Mouse (Mus musculus) testis, postnatal 10 days (tissue): ENCODE measurements around the gene Emx1.
"Not testable (repeated sequence)": the region's sequence is repeated elsewhere in the genome, so short reads cannot be mapped to it uniquely, and the experiment has no call there.

ENCODE experiments used
- DNase-seq: peaks from one replicate; pipeline ENCODE4 v3.0.0; 2021; ENCODE audit warnings: low spot score

The Emx1 gene

DNA sequence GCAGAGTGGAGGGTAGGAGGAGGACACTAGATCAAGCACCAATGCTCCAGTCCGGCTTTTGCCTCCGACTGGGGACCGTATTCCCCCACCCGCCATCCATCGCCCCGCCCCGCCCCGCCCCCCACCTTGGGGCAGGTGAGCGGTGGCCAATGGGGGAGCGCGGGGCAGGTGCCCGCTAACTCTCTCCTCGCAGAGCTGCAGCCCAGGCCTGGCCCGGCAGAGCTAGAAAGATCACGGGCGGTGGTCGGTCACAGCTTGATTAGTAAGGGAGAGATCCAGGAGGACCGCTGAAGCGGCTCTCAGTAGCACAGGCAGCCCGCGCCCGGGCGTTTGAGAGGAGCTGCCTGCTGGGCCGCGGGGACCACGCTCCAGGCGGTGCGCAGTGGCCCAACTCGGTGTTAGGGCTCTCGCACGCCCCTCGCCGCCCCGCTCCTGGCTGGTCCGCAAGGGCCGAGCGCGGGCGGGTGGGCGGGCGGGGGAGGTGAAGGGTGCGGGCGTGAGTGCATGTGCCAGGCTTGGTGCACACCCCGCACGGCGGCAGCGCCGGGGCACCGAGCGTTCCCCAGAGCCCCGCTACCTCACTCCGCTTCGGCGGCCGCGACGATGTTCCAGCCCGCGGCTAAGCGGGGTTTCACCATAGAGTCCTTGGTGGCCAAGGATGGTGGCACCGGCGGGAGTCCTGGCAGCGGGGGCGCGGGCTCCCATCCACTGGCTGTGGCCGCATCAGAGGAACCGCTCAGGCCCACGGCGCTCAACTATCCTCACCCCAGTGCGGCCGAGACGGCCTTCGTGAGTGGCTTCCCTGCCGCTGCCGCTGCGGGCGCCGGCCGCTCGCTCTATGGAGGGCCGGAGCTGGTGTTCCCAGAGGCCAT is at the start of gene Emx1:
Emx1 (plus strand) TSS at position 99 of the 872 bp plus-strand sequence.
- no peak for DNase-seq

- no peak for DNase-seq
Observed at GRCm38 (mm10) chr6:85139534-85139933, 47.7 kb upstream of the Emx1 start.

- DNase-seq = peak; percentile 61
Observed at GRCm38 (mm10) chr6:85141013-85141412, 46.2 kb upstream of the Emx1 start.

GRCm38 (mm10) chr6:85144466-85144865 is 42.8 kb upstream of the Emx1 start:
- no peak for DNase-seq

DNA sequence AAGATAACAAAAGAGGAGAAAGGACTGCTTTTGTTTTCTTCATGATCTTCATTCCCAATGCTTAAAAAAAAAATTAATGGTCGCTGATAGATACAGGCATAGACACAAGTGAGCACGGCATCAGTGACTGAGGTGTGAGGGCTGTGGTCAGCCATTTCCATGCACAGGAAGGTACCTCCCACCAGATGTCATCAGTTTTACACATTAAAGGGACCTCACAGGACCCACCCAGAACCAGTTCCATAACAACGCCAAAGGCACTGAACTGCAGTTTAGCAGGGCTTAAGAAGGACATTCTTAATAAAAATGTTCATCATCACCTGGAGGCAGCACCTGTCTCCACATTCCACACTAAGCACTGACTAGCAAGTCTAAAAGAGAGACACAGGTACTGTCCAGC is 39.6 kb upstream of the Emx1 start:
- DNase-seq = no peak

DNA sequence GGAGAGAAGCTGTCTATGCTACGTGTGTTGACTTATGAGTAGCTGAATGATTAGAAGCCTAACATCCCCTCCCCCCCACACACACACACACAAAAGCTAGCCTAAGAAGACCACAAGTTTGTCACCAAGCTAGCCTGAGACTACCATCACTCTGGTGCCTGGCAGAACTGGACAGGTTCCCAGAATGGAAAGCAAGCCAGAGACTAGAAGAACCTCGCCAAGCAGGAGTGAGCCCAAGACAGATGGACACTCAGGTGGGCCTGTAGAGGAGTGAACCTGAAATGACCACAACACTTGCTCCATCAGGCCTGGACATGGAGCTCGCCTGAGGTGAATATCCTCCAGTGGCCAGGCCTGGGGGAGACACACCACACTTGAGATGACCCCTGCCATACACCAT is 36.9 kb upstream of the Emx1 start:
- DNase-seq = no peak

GRCm38 (mm10) chr6:85153970-85154540 is 33.2 kb upstream of the Emx1 start:
- DNase-seq = peak; percentile 80

- DNase-seq = peak; percentile 72
Observed at GRCm38 (mm10) chr6:85154861-85155528, 32.2 kb upstream of the Emx1 start.

- not testable (repeated sequence) for DNase-seq
Observed at GRCm38 (mm10) chr6:85156551-85156950, 30.7 kb upstream of the Emx1 start.

DNA sequence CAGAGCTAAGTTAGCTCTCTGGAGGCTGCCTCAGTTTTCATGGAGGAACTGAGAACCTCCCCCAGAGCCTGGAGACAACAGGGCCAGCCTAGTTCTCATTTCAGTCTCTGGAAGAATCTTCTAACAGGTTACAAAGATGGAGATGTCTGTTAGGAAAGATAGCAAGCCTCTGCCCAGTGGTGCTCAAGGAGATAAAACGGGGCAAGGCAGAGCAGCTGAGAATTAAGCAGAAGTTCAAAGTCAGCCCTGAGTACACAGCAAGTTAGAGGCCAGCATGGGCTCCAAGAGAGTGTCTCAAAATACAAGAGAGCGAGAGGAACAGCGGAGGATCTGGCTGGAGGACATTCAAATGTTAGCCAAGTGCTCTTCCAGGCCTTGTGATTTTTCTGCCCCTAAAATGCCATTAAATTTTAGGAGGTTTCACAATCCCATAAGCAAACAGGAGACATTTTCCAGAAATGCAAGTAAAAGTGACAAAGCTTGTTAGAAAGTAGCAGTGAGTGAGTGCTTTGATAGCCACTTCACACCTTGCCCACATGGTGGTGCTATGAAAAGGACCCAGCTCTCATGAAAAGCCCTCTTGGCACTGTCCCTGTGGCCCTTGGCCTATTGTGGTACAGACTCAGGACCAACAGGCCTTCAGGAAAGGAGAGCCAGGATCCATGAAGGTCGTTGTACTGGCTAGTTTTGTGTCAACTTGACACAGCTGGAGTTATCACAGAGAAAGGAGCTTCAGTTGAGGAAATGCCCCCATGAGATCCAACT is 29.0 kb upstream of the Emx1 start:
- not testable (repeated sequence) for DNase-seq

GRCm38 (mm10) chr6:85159092-85159760 is 28.0 kb upstream of the Emx1 start:
- peak; percentile 70 for DNase-seq

DNA sequence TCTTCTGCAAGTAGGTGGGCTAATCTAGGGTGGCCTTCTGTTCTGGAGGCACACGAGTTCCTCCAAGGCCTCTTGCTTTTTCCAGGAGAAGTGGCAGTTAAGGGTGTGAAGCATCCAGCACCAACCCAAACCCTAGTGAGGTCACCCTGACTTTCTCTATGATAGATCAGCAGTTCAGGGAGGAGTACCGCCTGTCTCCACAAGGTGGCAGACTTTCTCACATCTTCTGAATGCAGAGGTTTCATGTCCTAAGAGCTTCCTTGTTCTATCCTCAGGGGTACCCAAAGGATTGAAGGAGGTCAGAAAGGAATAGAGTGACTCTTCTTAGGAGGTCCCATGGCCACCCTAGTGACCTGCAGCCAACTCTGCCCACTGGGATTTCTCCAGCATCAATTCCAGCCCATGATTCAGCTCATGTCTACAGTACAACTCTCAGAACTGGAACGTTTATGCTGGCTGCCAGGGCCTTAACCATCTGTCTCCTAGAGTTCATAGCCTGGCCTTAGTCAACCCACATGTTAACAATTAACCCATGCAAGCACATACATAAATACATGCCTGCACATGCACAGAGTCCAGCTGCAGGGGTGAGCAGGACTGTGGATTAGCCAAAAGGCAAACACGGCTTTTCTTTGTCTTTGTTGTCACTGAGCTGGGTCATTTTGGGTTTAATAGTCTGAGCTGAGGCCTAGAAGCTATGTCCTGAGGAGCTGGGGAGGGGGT is 26.9 kb upstream of the Emx1 start:
- DNase-seq = peak; percentile 90

DNA sequence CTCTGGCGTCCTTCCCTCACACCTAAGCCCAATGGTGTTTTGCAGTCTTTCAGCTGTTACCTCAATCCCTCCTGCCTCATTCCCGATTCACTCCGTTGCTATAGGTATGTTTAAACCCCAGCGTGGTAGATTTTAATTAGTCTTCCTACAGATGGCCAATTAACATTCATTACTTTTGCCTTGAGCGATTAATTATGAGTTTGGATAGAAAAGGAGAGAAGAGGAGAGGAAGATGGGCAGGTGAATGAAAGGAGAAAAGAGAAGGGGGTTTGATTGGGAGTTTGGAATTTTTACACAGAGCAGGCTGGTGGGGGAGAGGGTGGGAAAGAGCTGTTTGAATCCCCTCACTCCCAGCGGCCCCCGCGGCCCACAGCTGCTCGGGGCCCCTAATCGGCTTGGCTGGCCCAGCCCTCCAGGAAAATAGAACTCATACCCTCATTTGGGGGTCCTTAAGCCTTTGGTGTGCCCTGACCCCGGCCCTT is 21.8 kb upstream of the Emx1 start:
- no peak for DNase-seq

DNA sequence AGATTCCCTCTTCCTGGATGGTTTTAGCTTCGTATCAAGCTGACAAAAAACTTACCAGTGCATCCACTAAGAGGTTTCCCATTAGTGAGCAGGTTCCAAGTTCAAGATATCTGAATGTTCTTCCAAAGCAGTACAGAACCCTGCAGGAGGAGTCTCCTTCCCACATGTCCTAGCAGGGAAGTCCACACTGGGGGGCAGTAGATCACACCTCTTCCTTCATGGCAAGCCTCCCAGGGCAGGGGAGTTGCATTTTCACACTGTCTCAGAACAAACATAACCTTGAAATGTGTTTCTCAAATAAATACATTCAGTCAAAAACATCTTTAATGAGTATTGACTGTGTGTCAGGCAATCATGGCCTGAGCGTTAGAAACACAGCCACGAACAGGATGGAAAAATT is 7.7 kb upstream of the Emx1 start:
- no peak for DNase-seq

- DNase-seq = no peak
Observed at GRCm38 (mm10) chr6:85180036-85180435, 7.2 kb upstream of the Emx1 start.

GRCm38 (mm10) chr6:85183951-85184350 is 3.3 kb upstream of the Emx1 start:
- no peak for DNase-seq

DNA sequence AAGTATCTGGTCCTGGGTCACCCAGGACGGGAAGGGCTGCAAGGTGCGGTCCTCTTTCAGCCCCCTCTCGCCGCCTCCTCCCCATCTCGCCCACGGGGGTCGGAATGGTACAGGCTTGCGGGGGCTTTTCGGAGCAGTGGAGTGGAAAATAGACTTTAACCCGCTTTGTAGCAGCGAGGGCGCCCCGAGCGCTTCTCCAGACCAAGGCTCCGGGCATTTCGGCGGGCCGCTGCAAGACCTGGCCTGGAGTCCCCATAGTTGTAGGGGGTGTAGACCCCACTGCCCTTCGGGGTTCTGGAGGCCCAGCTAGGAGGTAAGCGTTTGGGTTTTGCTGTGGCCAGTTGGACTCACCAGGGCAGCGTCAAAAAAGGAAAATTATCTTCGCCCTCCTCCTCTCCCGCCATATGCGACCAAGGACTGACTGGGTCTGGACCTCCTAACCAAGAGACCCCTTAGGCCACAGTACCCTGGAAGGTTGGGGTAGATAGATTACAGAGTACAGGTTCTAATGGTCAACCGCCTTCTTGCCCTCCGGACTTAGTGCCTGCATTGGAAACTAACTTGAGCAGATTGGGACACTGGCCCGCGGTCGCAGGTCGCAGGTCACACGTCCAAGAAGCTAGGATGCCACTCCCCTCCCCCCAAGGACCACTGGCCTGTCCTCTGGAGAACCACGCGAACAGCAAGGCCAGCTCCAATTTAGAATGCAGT is 1.1 kb upstream of the Emx1 start:
- DNase-seq = no peak

DNA sequence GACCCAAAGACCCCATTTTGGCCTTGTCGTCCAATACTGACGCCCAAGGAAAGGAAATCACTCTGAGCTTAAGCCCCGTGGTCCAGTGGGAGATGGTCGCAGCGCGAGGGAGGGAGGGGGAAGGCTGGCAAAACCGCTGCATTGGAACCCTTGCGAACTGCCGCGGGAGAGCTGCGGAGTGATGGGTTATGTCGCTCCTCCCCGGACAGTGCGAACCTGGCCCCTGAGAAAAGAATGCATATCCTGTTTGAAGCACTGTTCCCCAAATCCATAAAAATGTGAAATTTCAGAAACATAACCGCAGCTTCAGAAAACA is 536 bp upstream of the Emx1 start:
- no peak for DNase-seq

DNA sequence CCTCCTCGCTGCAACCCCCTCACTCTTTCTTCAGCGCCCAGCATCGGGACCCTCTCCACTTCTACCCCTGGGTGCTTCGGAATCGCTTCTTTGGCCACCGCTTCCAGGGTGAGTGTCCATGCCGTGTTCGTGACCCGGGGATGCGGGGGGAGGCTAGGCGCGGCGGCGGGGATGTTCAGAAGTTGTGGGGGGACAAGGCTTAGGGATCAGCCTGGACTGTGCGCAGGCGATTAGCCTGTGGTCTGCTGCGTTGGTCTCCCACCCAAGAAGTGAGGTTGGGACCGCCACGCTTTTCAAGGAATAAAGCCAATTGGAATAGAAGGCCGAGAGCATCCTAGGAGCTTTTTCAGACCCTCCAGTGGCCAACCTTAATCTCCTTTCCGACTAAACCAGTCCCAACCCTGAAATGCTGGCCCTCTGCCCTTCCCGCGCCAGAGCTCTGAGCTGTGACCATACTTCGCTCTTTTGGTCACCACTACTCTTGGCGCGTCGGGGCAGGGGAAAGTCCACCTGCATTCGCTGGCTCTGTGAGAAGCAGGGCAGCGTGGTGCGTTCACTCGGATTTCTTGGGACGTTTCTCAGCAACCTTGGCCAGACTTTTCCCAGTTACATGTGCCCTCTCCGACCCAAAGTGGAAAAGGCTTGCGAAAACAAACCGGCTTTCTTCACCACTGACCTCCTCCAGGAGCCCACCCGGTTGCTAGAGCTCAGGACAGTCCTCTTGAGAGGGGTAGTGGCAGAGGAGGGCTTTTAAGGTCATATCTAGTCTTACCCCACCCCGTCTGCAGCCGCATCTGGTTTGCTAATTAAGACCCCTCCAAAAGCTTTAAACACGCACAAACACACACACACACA is 1.2 kb downstream of the Emx1 start:
- no peak for DNase-seq
